Mouse (Mus musculus) cortical plate, adult 2 months (tissue): ENCODE measurements around the gene Olfr860. TPM values are rescaled to one million over a fixed set of nuclear protein-coding genes. Genes with fewer than 3 reads are reported as not detected.
"Not testable (repeated sequence)": the region's sequence is repeated elsewhere in the genome, so short reads cannot be mapped to it uniquely, and the experiment has no call there.

Experiments used
- H3K27ac ChIP-seq: fragments of 200-500 bp; 2 replicates; pipeline ENCODE4 v1.5.1; 2012; ENCODE audit warnings: low read length, control low read depth, inconsistent platforms; ENCODE audit not compliant: insufficient read depth
- H3K4me1 ChIP-seq: fragments of 200-500 bp; 2 replicates; pipeline ENCODE4 v1.6.1; 2011; ENCODE audit warnings: low read length; ENCODE audit not compliant: control insufficient read depth, insufficient read depth
- H3K4me3 ChIP-seq: fragments of 200-500 bp; 2 replicates; pipeline ENCODE4 v1.5.1; 2011; ENCODE audit warnings: mild to moderate bottlenecking, low read length, control low read depth; ENCODE audit not compliant: insufficient read depth
- CTCF ChIP-seq: fragments of 200-500 bp; IDR thresholded peaks from 2 replicates; pipeline ENCODE4 v1.5.1; 2011; ENCODE audit warnings: mild to moderate bottlenecking, control low read depth, low read length; ENCODE audit not compliant: insufficient read depth; ENCODE audit errors: extremely low read depth
- POLR2A ChIP-seq: fragments of 200-500 bp; IDR thresholded peaks from 2 replicates; pipeline ENCODE4 v1.6.1; 2011; ENCODE audit warnings: mild to moderate bottlenecking, low read length, control low read depth; ENCODE audit not compliant: insufficient read depth; ENCODE audit errors: extremely low read depth
- polyA plus RNA-seq: library from polyadenylated mRNA; depleted of rRNA; stranded (reverse); fragments of >200 nt; gene quantifications from 2 replicates; pipeline ENCODE4 v1.2.3, GENCODE M21; 2012; rRNA removed

Olfr860 gene
- not detected in 2 replicates for polyA plus RNA-seq

- Histone ChIP-seq H3K4me3 (no peak within 1 kb of the TSS), H3K27ac (no peak within 1 kb of the TSS), H3K4me1 (no peaks in the 10 kb centered on the region)
- TF ChIP-seq POLR2A (no peak), CTCF (no peak)
Measured at GRCm38 (mm10) chr9:19849647-19850046, at the start of gene Olfr860. Gene Olfr860 (minus strand): TSS chr9:19849747.

GRCm38 (mm10) chr9:19887904-19888303, 38.4 kb upstream of the Olfr860 start, which contains the start of gene Olfr862:
Gene Olfr862 (minus strand): TSS chr9:19888004.
- Histone ChIP-seq H3K4me3 (no peak within 1 kb of the TSS), H3K4me1 (no peaks in the 10 kb centered on the region), H3K27ac (no peak within 1 kb of the TSS)
- TF ChIP-seq POLR2A (no peak), CTCF (no peak)

- H3K4me1 ChIP-seq = not testable (repeated sequence)
Measured at GRCm38 (mm10) chr9:19804606-19805005, 44.9 kb downstream of the Olfr860 start, which contains the start of gene Olfr859. Gene Olfr859 (plus strand): TSS chr9:19804906.

GRCm38 (mm10) chr9:19803000-19803399, 46.5 kb downstream of the Olfr860 start:
- H3K27ac ChIP-seq = no peak overlapping the region

More at GRCm38 (mm10) chr9:19804606-19805005, 44.9 kb downstream of the Olfr860 start, which contains the start of gene Olfr859:
- not testable (repeated sequence) for H3K27ac ChIP-seq, H3K4me3 ChIP-seq

More at GRCm38 (mm10) chr9:19803000-19803399, 46.5 kb downstream of the Olfr860 start:
- TF ChIP-seq POLR2A = no peak
- TF ChIP-seq CTCF = no peak
- Histone ChIP-seq H3K4me3 (no peak overlapping the region), H3K4me1 (no peaks in the 10 kb centered on the region)

Other genes starting within 250 kb of the Olfr860 start
- gene Zfp317, start 227.6 kb downstream of the Olfr860 start, polyA plus RNA-seq = 22.7 and 23.9 TPM in 2 replicates
- 0.15 TPM in 1 of 2 replicates, not detected in the other for gene Olfr857, start 140.3 kb downstream of the Olfr860 start, polyA plus RNA-seq
- gene Olfr58, start 69.5 kb downstream of the Olfr860 start, polyA plus RNA-seq = not detected in 2 replicates
- 0.02 TPM in 2 replicates for gene Olfr859, start 44.8 kb downstream of the Olfr860 start, polyA plus RNA-seq
- not detected in 2 replicates for gene Olfr862, start 38.3 kb upstream of the Olfr860 start, polyA plus RNA-seq
- gene Olfr77, start 67.1 kb upstream of the Olfr860 start, polyA plus RNA-seq = not detected in 2 replicates
- not detected in 2 replicates for gene Olfr866, start 178.3 kb upstream of the Olfr860 start, polyA plus RNA-seq
- not detected in 2 replicates for gene Olfr867, start 207.8 kb upstream of the Olfr860 start, polyA plus RNA-seq
- gene Olfr868, start 248.9 kb upstream of the Olfr860 start, polyA plus RNA-seq = not detected in 2 replicates